In genomic region chr10:14197261-14197660, GRCm38 (mm10) we compare ENCODE assay signal across 12 mouse cellular contexts.
DNase-seq lines count a peak whose midpoint lies in the region; ATAC-seq and TF ChIP-seq lines count a peak whose summit lies in the region.
"Had no signal": no experiment of that assay in that cellular context is flagged by ENCODE, and none has a peak within 500 bp of the region (broad histone marks: within the 10 kb centered on the region; RNA-seq: fewer than 3 reads in every experiment).

No protein-coding gene starts in this region.

- no peak overlapping the region for H3K4me2 ChIP-seq in forebrain, embryonic 12.5 days
- H3K4me2 ChIP-seq: heart, embryonic 12.5 days; hindbrain, embryonic 15.5 days had no signal

- 0 out of 2 replicates have a peak, but pooled peaks cover 6% of the 10 kb centered on the region for H3K4me1 ChIP-seq in E14TG2a.4 (replicated peaks; ENCODE audit: low read depth, low read length)
- H3K4me1 ChIP-seq in forebrain, embryonic 12.5 days: peaks cover 13% of the 10 kb centered on the region

- intact Hi-C loops in left cerebral cortex, adult 2 months (cut with DNase I): loop anchor here (5.0 to 10.0 kb wide), 4 partner anchors 55 to 512 kb away; partner anchors contain the start of gene Aig1

- peaks cover 4% of the 10 kb centered on the region for H3K9me3 ChIP-seq in E14TG2a.4 (ENCODE audit: low read length)
- no peaks in the 10 kb centered on the region for H3K9me3 ChIP-seq in forebrain, embryonic 12.5 days
- H3K9me3 ChIP-seq: heart, embryonic 12.5 days; hindbrain, embryonic 15.5 days; limb, embryonic 10.5 days had no signal

- peak; percentile 12; the same call in 1 of the 2 replicates for TF ChIP-seq CTCF in left cerebral cortex, adult 2 months (IDR thresholded peaks at IDR 0.05)
- peak; percentile 23 for TF ChIP-seq CTCF in E14TG2a.4 (conservative IDR thresholded peaks at IDR 0.05; ENCODE audit: low read length)

- no peaks in the 10 kb centered on the region for H3K36me3 ChIP-seq in E14TG2a.4 (ENCODE audit: insufficient read depth, low read length)
- H3K36me3 ChIP-seq in forebrain, embryonic 12.5 days (replicated peaks): no peaks in the 10 kb centered on the region
- H3K36me3 ChIP-seq: heart, embryonic 12.5 days; hindbrain, embryonic 15.5 days; limb, embryonic 10.5 days had no signal

- ATAC-seq in forebrain, embryonic 12.5 days (ENCODE audit: low FRiP score): no peak

- H3K27ac ChIP-seq in left cerebral cortex, adult 2 months: peak overlapping the region; percentile 94
- no peak overlapping the region for H3K27ac ChIP-seq in forebrain, embryonic 12.5 days
- H3K27ac ChIP-seq: hindbrain, embryonic 15.5 days; limb, embryonic 10.5 days had no signal

- H3K9ac ChIP-seq in forebrain, embryonic 12.5 days: no peak overlapping the region
- H3K9ac ChIP-seq: heart, embryonic 12.5 days; hindbrain, embryonic 15.5 days had no signal

- 71% methylated on average over 6 of the region's 6 CpGs for WGBS in forebrain, embryonic 12.5 days

- no peak for DNase-seq in left cerebral cortex, adult 2 months (ENCODE audit: extremely low spot score in 1 of 2, low spot score in 2 of 2)
- DNase-seq in left cerebral cortex, adult 9 months (ENCODE audit: low spot score in 2 of 2): no peak
- DNase-seq in A20 (ENCODE audit: low read depth, low spot score): peak; percentile 16
- DNase-seq in induced T-regulatory cell, adult 2 months (ENCODE audit: low read depth): peak; percentile 59
- DNase-seq in spleen, postnatal 4 days (ENCODE audit: low spot score in 2 of 2): no peak
- DNase-seq: spleen, adult 18-20 months; thymus, postnatal 4 days had no signal

- H3K4me3 ChIP-seq in left cerebral cortex, adult 2 months: no peak overlapping the region
- H3K4me3 ChIP-seq in E14TG2a.4 (replicated peaks; ENCODE audit: low read length): no peak overlapping the region
- no peak overlapping the region for H3K4me3 ChIP-seq in forebrain, embryonic 12.5 days (replicated peaks)
- H3K4me3 ChIP-seq: heart, embryonic 12.5 days; hindbrain, embryonic 15.5 days; limb, embryonic 10.5 days had no signal

- no peaks in the 10 kb centered on the region for H3K27me3 ChIP-seq in E14TG2a.4 (ENCODE audit: insufficient read depth, low read length)
- no peaks in the 10 kb centered on the region for H3K27me3 ChIP-seq in forebrain, embryonic 12.5 days
- H3K27me3 ChIP-seq: heart, embryonic 12.5 days; hindbrain, embryonic 15.5 days had no signal

Comparison
In these comparisons a context has a peak if more than half of its experiments do, and no peak if none do; other contexts are left out.
1. DNase-seq: peak in A20 (single experiment) and induced T-regulatory cell, adult 2 months (single experiment); none in left cerebral cortex, adult 2 months (0 of 2), left cerebral cortex, adult 9 months (0 of 2) and spleen, postnatal 4 days (0 of 2).